Mouse (Mus musculus): ENCODE measurements at regions not wholly inside any gene's neighbourhood (a gene's known extent, or its start where the extent isn't known, plus 50 kb on each side); places are given as distances from the start of the nearest gene placed in this dataset.
"Not testable (repeated sequence)": the region's sequence is repeated elsewhere in the genome, so short reads cannot be mapped to it uniquely, and the experiment has no call there.

- 90% methylated on average over 3 of the region's 3 CpGs for WGBS
- no peak overlapping the region for H3K27ac ChIP-seq
- no peak overlapping the region for H3K4me3 ChIP-seq
- DNase-seq (ENCODE audit: low spot score), result no peak
- no peaks in the 10 kb centered on the region for H3K27me3 ChIP-seq (ENCODE audit: insufficient read depth, poor library complexity, severe bottlenecking)
- H3K4me1 ChIP-seq, result no peaks in the 10 kb centered on the region
- no peaks in the 10 kb centered on the region for H3K9me3 ChIP-seq
- H3K36me3 ChIP-seq, result no peaks in the 10 kb centered on the region
These were observed 167.1 kb upstream of the Plcz1 start for GRCm38 (mm10) chr6:140208375-140208774.

- H3K36me3 ChIP-seq; DNase-seq (ENCODE audit: low spot score); H3K4me1 ChIP-seq; H3K4me3 ChIP-seq; H3K9me3 ChIP-seq; H3K27me3 ChIP-seq (ENCODE audit: insufficient read depth, poor library complexity, severe bottlenecking); H3K27ac ChIP-seq: not testable (repeated sequence)
- WGBS, result 83% methylated on average over 11 of the region's 11 CpGs
These were observed 165.4 kb upstream of the Plcz1 start for GRCm38 (mm10) chr6:140206676-140207075.

GRCm38 (mm10) chr6:140201356-140201755, 160.1 kb upstream of the Plcz1 start:
- no peak overlapping the region for H3K27ac ChIP-seq
- no peaks in the 10 kb centered on the region for H3K27me3 ChIP-seq (ENCODE audit: insufficient read depth, poor library complexity, severe bottlenecking)
- 69% methylated on average over 1 of the region's 1 CpGs for WGBS
- H3K9me3 ChIP-seq, result no peaks in the 10 kb centered on the region
- H3K36me3 ChIP-seq, result no peaks in the 10 kb centered on the region
- no peak overlapping the region for H3K4me3 ChIP-seq
- no peak for DNase-seq (ENCODE audit: low spot score)
- no peaks in the 10 kb centered on the region for H3K4me1 ChIP-seq

- no peaks in the 10 kb centered on the region for H3K4me1 ChIP-seq
- H3K9me3 ChIP-seq, result no peaks in the 10 kb centered on the region
- 64% methylated on average over 5 of the region's 5 CpGs for WGBS
- H3K27ac ChIP-seq, result no peak overlapping the region
- no peak overlapping the region for H3K4me3 ChIP-seq
- no peak for DNase-seq (ENCODE audit: low spot score)
- no peaks in the 10 kb centered on the region for H3K27me3 ChIP-seq (ENCODE audit: insufficient read depth, poor library complexity, severe bottlenecking)
- no peaks in the 10 kb centered on the region for H3K36me3 ChIP-seq
These were observed 159.1 kb upstream of the Plcz1 start for GRCm38 (mm10) chr6:140200322-140200721.

GRCm38 (mm10) chr6:140198036-140198435, 156.8 kb upstream of the Plcz1 start:
- H3K9me3 ChIP-seq, result no peaks in the 10 kb centered on the region
- H3K27me3 ChIP-seq (ENCODE audit: insufficient read depth, poor library complexity, severe bottlenecking), result no peaks in the 10 kb centered on the region
- peaks cover 4% of the 10 kb centered on the region; the same call in 1 of the 2 replicates for H3K4me1 ChIP-seq
- no peaks in the 10 kb centered on the region for H3K36me3 ChIP-seq
- no peak overlapping the region for H3K4me3 ChIP-seq
- 81% methylated on average over 6 of the region's 6 CpGs for WGBS
- no peak overlapping the region for H3K27ac ChIP-seq
- no peak for DNase-seq (ENCODE audit: low spot score)

- Histone ChIP-seq H3K27me3 (ENCODE audit: insufficient read depth, poor library complexity, severe bottlenecking) (no peaks in the 10 kb centered on the region), H3K9me3 (no peaks in the 10 kb centered on the region), H3K36me3 (no peaks in the 10 kb centered on the region), H3K27ac (no peak overlapping the region), H3K4me3 (no peak overlapping the region), H3K4me1 (peaks cover 4% of the 10 kb centered on the region; the same call in 1 of the 2 replicates)
- no peak for DNase-seq (ENCODE audit: low spot score)
- 84% methylated on average over 8 of the region's 8 CpGs for WGBS
These were observed 155.9 kb upstream of the Plcz1 start for GRCm38 (mm10) chr6:140197113-140197675.

- H3K9me3 ChIP-seq, result no peaks in the 10 kb centered on the region
- no peak overlapping the region for H3K27ac ChIP-seq
- no peaks in the 10 kb centered on the region for H3K27me3 ChIP-seq (ENCODE audit: insufficient read depth, poor library complexity, severe bottlenecking)
- peaks cover 4% of the 10 kb centered on the region; the same call in 1 of the 2 replicates for H3K4me1 ChIP-seq
- H3K4me3 ChIP-seq, result no peak overlapping the region
- WGBS, result 82% methylated on average over 2 of the region's 2 CpGs
- DNase-seq (ENCODE audit: low spot score), result no peak
- H3K36me3 ChIP-seq, result no peaks in the 10 kb centered on the region
These were observed 153.0 kb upstream of the Plcz1 start for GRCm38 (mm10) chr6:140194276-140194675.

- Histone ChIP-seq H3K9me3 (no peaks in the 10 kb centered on the region), H3K27me3 (ENCODE audit: insufficient read depth, poor library complexity, severe bottlenecking) (no peaks in the 10 kb centered on the region), H3K36me3 (no peaks in the 10 kb centered on the region), H3K4me3 (no peak overlapping the region), H3K4me1 (peaks cover 4% of the 10 kb centered on the region; the same call in 1 of the 2 replicates), H3K27ac (no peak overlapping the region)
- DNase-seq (ENCODE audit: low spot score), result no peak
- WGBS, result 28% methylated on average over 9 of the region's 9 CpGs
These were observed 152.1 kb upstream of the Plcz1 start for GRCm38 (mm10) chr6:140193084-140193939.

GRCm38 (mm10) chr6:140192526-140192925, 151.3 kb upstream of the Plcz1 start:
- WGBS, result 79% methylated on average over 17 of the region's 17 CpGs
- no peak for DNase-seq (ENCODE audit: low spot score)
- Histone ChIP-seq H3K4me3 (no peak overlapping the region), H3K9me3 (no peaks in the 10 kb centered on the region), H3K4me1 (peaks cover 4% of the 10 kb centered on the region; the same call in 1 of the 2 replicates), H3K27ac (no peak overlapping the region), H3K36me3 (no peaks in the 10 kb centered on the region), H3K27me3 (ENCODE audit: insufficient read depth, poor library complexity, severe bottlenecking) (no peaks in the 10 kb centered on the region)

GRCm38 (mm10) chr6:140191341-140191740, 150.1 kb upstream of the Plcz1 start:
- H3K27me3 ChIP-seq (ENCODE audit: insufficient read depth, poor library complexity, severe bottlenecking), result no peaks in the 10 kb centered on the region
- no peak for DNase-seq (ENCODE audit: low spot score)
- H3K27ac ChIP-seq, result no peak overlapping the region
- no peaks in the 10 kb centered on the region for H3K9me3 ChIP-seq
- H3K4me1 ChIP-seq, result peaks cover 4% of the 10 kb centered on the region; the same call in 1 of the 2 replicates
- H3K4me3 ChIP-seq, result no peak overlapping the region
- 84% methylated on average over 4 of the region's 4 CpGs for WGBS
- H3K36me3 ChIP-seq, result no peaks in the 10 kb centered on the region

- Histone ChIP-seq H3K27me3 (ENCODE audit: insufficient read depth, poor library complexity, severe bottlenecking) (no peaks in the 10 kb centered on the region), H3K9me3 (no peaks in the 10 kb centered on the region), H3K27ac (no peak overlapping the region), H3K4me3 (no peak overlapping the region), H3K4me1 (peaks cover 4% of the 10 kb centered on the region; the same call in 1 of the 2 replicates), H3K36me3 (no peaks in the 10 kb centered on the region)
- no peak for DNase-seq (ENCODE audit: low spot score)
- 78% methylated on average over 9 of the region's 9 CpGs for WGBS
These were observed 148.3 kb upstream of the Plcz1 start for GRCm38 (mm10) chr6:140189601-140190000.

- Histone ChIP-seq H3K36me3 (no peaks in the 10 kb centered on the region), H3K9me3 (no peaks in the 10 kb centered on the region), H3K4me3 (no peak overlapping the region), H3K27ac (no peak overlapping the region), H3K27me3 (ENCODE audit: insufficient read depth, poor library complexity, severe bottlenecking) (no peaks in the 10 kb centered on the region), H3K4me1 (no peaks in the 10 kb centered on the region)
- DNase-seq (ENCODE audit: low spot score), result no peak
- 82% methylated on average over 3 of the region's 3 CpGs for WGBS
These were observed 146.5 kb upstream of the Plcz1 start for GRCm38 (mm10) chr6:140187733-140188132.

GRCm38 (mm10) chr6:140187106-140187505, 145.8 kb upstream of the Plcz1 start:
- H3K36me3 ChIP-seq, result no peaks in the 10 kb centered on the region
- H3K27ac ChIP-seq, result no peak overlapping the region
- H3K9me3 ChIP-seq, result no peaks in the 10 kb centered on the region
- H3K4me1 ChIP-seq, result no peaks in the 10 kb centered on the region
- no peak overlapping the region for H3K4me3 ChIP-seq
- no peak for DNase-seq (ENCODE audit: low spot score)
- no peaks in the 10 kb centered on the region for H3K27me3 ChIP-seq (ENCODE audit: insufficient read depth, poor library complexity, severe bottlenecking)
- WGBS, result 83% methylated on average over 6 of the region's 6 CpGs

Measured in heart, embryonic 10.5 days (tissue).